ENCODE assay signal across 8 mouse cellular contexts in the genomic region with DNA sequence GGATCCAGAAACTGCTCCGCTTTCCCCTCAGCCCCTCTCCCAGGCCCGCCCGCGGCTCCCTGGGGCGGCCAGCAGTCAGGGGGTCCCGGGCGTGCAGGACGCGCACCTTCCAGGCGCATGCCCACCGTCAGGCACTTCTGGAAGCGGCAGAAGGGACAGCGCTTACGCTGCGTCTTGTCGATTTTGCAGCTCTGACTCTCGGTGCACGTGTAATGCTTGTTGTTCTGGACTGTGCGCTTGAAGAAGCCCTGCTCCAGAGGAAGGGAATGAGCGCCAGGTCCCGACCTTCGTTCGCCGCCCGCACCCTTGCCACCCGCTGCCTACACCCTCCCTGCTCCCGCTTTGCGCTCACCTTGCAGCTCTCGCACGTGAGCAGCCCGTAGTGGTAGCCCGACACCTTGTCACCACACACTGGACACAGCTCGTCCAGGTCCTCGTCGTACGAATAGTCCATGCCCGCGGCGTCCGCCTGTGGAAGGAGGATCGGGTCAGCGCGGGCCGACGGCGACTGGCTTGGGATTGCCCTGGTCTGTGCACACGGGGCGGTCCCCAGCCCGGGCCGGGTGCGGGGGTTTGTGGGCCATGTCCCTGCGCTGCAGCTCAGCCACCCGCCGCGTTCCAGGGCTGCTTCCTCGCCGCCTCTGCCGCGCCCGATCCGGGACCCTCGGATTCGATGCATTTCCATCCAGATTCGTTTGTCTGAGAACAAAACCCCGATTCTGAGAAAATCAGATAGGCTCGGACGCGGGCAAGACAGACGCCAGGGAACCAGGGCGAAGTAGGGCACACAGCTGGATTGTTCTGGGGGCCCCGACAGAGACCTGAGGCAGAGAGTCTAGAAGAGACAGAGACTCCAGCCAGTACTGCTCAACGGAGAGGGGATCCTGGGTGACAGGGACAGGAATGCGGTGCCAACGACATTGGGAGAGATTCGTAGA. TPM values are rescaled to one million over a fixed set of nuclear protein-coding genes. Genes with fewer than 3 reads are reported as not detected.
DNase-seq lines count a peak whose midpoint lies in the region; ATAC-seq and TF ChIP-seq lines count a peak whose summit lies in the region.

No protein-coding gene starts in this region.

- peak; percentile 16; the same call in 1 of the 2 replicates for ATAC-seq in lung, postnatal 0 days
- ATAC-seq in embryonic facial prominence, embryonic 13.5 days (ENCODE audit: insufficient number of reproducible peaks, insufficient read depth, low FRiP score, low TSS enrichment, low read depth), result no peak
- no peak for ATAC-seq in hindbrain, embryonic 15.5 days (ENCODE audit: low FRiP score, low read depth)
- no peak for ATAC-seq in liver, embryonic 11.5 days (replicated peaks; ENCODE audit: low FRiP score)
- no peak for ATAC-seq in stomach, embryonic 14.5 days (ENCODE audit: insufficient number of reproducible peaks, insufficient read depth, low FRiP score, low read depth)

- peak overlapping the region; percentile 44 for H3K4me2 ChIP-seq in lung, postnatal 0 days (replicated peaks; ENCODE audit: low read depth, low read length)
- H3K4me2 ChIP-seq in embryonic facial prominence, embryonic 13.5 days, result peak overlapping the region; percentile 58
- H3K4me2 ChIP-seq in hindbrain, embryonic 15.5 days, result peak overlapping the region; percentile 41
- peak overlapping the region; percentile 48 for H3K4me2 ChIP-seq in liver, embryonic 11.5 days
- peak overlapping the region; percentile 34 for H3K4me2 ChIP-seq in stomach, embryonic 14.5 days (replicated peaks; ENCODE audit: low read depth, low read length)

- H3K4me3 ChIP-seq in lung, postnatal 0 days (ENCODE audit: low read depth, low read length), result peak overlapping the region; percentile 20
- H3K4me3 ChIP-seq in embryonic facial prominence, embryonic 13.5 days, result peak overlapping the region; percentile 37
- H3K4me3 ChIP-seq in hindbrain, embryonic 15.5 days, result peak overlapping the region; percentile 17
- H3K4me3 ChIP-seq in liver, embryonic 11.5 days (ENCODE audit: low read depth, low read length), result peak overlapping the region; percentile 20
- H3K4me3 ChIP-seq in stomach, embryonic 14.5 days (ENCODE audit: low read depth, low read length), result peak overlapping the region; percentile 14

- H3K9ac ChIP-seq in lung, postnatal 0 days (replicated peaks; ENCODE audit: low read depth), result no peak overlapping the region
- H3K9ac ChIP-seq in embryonic facial prominence, embryonic 13.5 days, result 0 out of 2 replicates have a peak overlapping the region, but pooled peaks have one; percentile 44
- H3K9ac ChIP-seq in hindbrain, embryonic 15.5 days, result no peak overlapping the region
- no peak overlapping the region for H3K9ac ChIP-seq in liver, embryonic 11.5 days (ENCODE audit: low read depth, low read length)
- no peak overlapping the region for H3K9ac ChIP-seq in stomach, embryonic 14.5 days (replicated peaks; ENCODE audit: low read depth, low read length)

- H3K27ac ChIP-seq in lung, postnatal 0 days (ENCODE audit: low read length), result no peak overlapping the region
- H3K27ac ChIP-seq in embryonic facial prominence, embryonic 13.5 days, result no peak overlapping the region
- no peak overlapping the region for H3K27ac ChIP-seq in hindbrain, embryonic 15.5 days (replicated peaks)
- no peak overlapping the region for H3K27ac ChIP-seq in liver, embryonic 11.5 days (ENCODE audit: low read depth, low read length)
- H3K27ac ChIP-seq in stomach, embryonic 14.5 days (ENCODE audit: low read length), result no peak overlapping the region

- no peaks in the 10 kb centered on the region for H3K36me3 ChIP-seq in lung, postnatal 0 days (ENCODE audit: insufficient read depth, low read length)
- H3K36me3 ChIP-seq in embryonic facial prominence, embryonic 13.5 days, result no peaks in the 10 kb centered on the region
- H3K36me3 ChIP-seq in hindbrain, embryonic 15.5 days, result no peaks in the 10 kb centered on the region
- H3K36me3 ChIP-seq in liver, embryonic 11.5 days (ENCODE audit: control insufficient read depth, insufficient read depth, low read length), result no peaks in the 10 kb centered on the region
- H3K36me3 ChIP-seq in stomach, embryonic 14.5 days (ENCODE audit: control insufficient read depth, insufficient read depth, low read length), result no peaks in the 10 kb centered on the region

- DNase-seq in lung, postnatal 0 days (ENCODE audit: low spot score), result no peak
- no peak for DNase-seq in lung, postnatal 25 days (ENCODE audit: low spot score)
- DNase-seq in liver, embryonic 11.5 days (ENCODE audit: low spot score), result peak; percentile 65
- DNase-seq in spleen, adult 12 weeks (ENCODE audit: low spot score), result no peak
- no peak for DNase-seq in right cerebral cortex, postnatal 10 days (ENCODE audit: low spot score in 2 of 2)

- H3K27me3 ChIP-seq in lung, postnatal 0 days (replicated peaks; ENCODE audit: insufficient read depth, low read length), result peaks cover 61% of the 10 kb centered on the region
- peaks cover 93% of the 10 kb centered on the region for H3K27me3 ChIP-seq in embryonic facial prominence, embryonic 13.5 days
- peaks cover 68% of the 10 kb centered on the region for H3K27me3 ChIP-seq in hindbrain, embryonic 15.5 days
- peaks cover 90% of the 10 kb centered on the region for H3K27me3 ChIP-seq in liver, embryonic 11.5 days (replicated peaks; ENCODE audit: control insufficient read depth, insufficient read depth, low read length)
- H3K27me3 ChIP-seq in stomach, embryonic 14.5 days (ENCODE audit: control insufficient read depth, insufficient read depth, low read length), result peaks cover 52% of the 10 kb centered on the region

- TF ChIP-seq EP300 in lung, postnatal 0 days (IDR thresholded peaks at IDR 0.05), result no peak

- WGBS in lung, postnatal 0 days, result 2% methylated on average over 75 of the region's 75 CpGs
- WGBS in embryonic facial prominence, embryonic 13.5 days, result under 1% methylated on average over 75 of the region's 75 CpGs
- WGBS in hindbrain, embryonic 15.5 days, result under 1% methylated on average over 75 of the region's 75 CpGs
- WGBS in liver, embryonic 11.5 days, result 2% methylated on average over 75 of the region's 75 CpGs
- WGBS in stomach, embryonic 14.5 days, result 2% methylated on average over 75 of the region's 75 CpGs

- H3K9me3 ChIP-seq in lung, postnatal 0 days (ENCODE audit: low read length), result no peaks in the 10 kb centered on the region
- no peaks in the 10 kb centered on the region for H3K9me3 ChIP-seq in embryonic facial prominence, embryonic 13.5 days
- H3K9me3 ChIP-seq in hindbrain, embryonic 15.5 days, result no peaks in the 10 kb centered on the region
- H3K9me3 ChIP-seq in liver, embryonic 11.5 days (ENCODE audit: control insufficient read depth, low read length), result no peaks in the 10 kb centered on the region
- H3K9me3 ChIP-seq in stomach, embryonic 14.5 days (ENCODE audit: control insufficient read depth, low read depth, low read length), result no peaks in the 10 kb centered on the region

- no peaks in the 10 kb centered on the region for H3K4me1 ChIP-seq in lung, postnatal 0 days (ENCODE audit: insufficient read depth, low read depth, low read length)
- peaks cover 30% of the 10 kb centered on the region for H3K4me1 ChIP-seq in embryonic facial prominence, embryonic 13.5 days
- H3K4me1 ChIP-seq in hindbrain, embryonic 15.5 days (replicated peaks), result peaks cover 19% of the 10 kb centered on the region
- peaks cover 7% of the 10 kb centered on the region; the same call in 1 of the 2 replicates for H3K4me1 ChIP-seq in liver, embryonic 11.5 days (replicated peaks; ENCODE audit: control insufficient read depth, insufficient read depth, low read length)
- peaks cover 8% of the 10 kb centered on the region; the same call in 1 of the 2 replicates for H3K4me1 ChIP-seq in stomach, embryonic 14.5 days (ENCODE audit: control insufficient read depth, insufficient read depth, low read length)

- TF ChIP-seq CTCF in lung, postnatal 0 days (IDR thresholded peaks at IDR 0.05), result no peak

RNA-seq across cellular contexts. Expression of a gene that starts 3.8 kb away (rescaled TPM):
- 0.08 and 0.15 TPM in 2 replicates for polyA plus RNA-seq in lung, postnatal 0 days (2015; fragmentation: Nextera tagmentation; extraction: Ambion mirVana)
- polyA plus RNA-seq in embryonic facial prominence, embryonic 13.5 days (2015; fragmentation: Nextera tagmentation; extraction: Ambion mirVana), result 0.07 and 0.11 TPM in 2 replicates
- 0.05 TPM in 1 of 2 replicates, not detected in the other for polyA plus RNA-seq in hindbrain, embryonic 15.5 days (2015; fragmentation: Nextera tagmentation; extraction: Ambion mirVana)
- polyA plus RNA-seq in liver, embryonic 11.5 days (2014; fragmentation: Nextera tagmentation; extraction: Ambion mirVana), result 0.11 and 0.25 TPM in 2 replicates
- 0.28 and 0.41 TPM in 2 replicates for polyA plus RNA-seq in stomach, embryonic 14.5 days (2014; fragmentation: Nextera tagmentation; extraction: Ambion mirVana)
